Mouse (Mus musculus) MEL (cell line): ENCODE measurements at regions not wholly inside any gene's neighbourhood (a gene's known extent, or its start where the extent isn't known, plus 50 kb on each side); places are given as distances from the start of the nearest gene placed in this dataset.

Source experiments
- CTCF ChIP-seq, 3 experiments: IDR thresholded peaks in 2 of 3; conservative IDR thresholded peaks in 1 of 3; 2 replicates each; pipeline ENCODE4 v1.5.1; 2011 to 2012; ENCODE audit warnings: low read length in 3 of 3, low read depth in 2 of 3, mild to moderate bottlenecking in 2 of 3, improper control_type of control experiment in 1 of 3, inconsistent platforms in 1 of 3, mixed read lengths in 1 of 3, moderate library complexity in 1 of 3; ENCODE audit not compliant: control insufficient read depth in 1 of 3, insufficient read depth in 1 of 3, poor library complexity in 1 of 3, severe bottlenecking in 1 of 3
- GATA1 ChIP-seq: IDR thresholded peaks from 2 replicates; pipeline ENCODE4 v1.6.1; 2011; ENCODE audit warnings: low read depth, low read length, improper control_type of control experiment
- KAT2A ChIP-seq: conservative IDR thresholded peaks from 2 replicates; pipeline ENCODE4 v1.6.1; 2012; ENCODE audit warnings: low read depth, low read length, improper control_type of control experiment, inconsistent platforms
- MAFK ChIP-seq: IDR thresholded peaks from 2 replicates; pipeline ENCODE4 v1.6.1; 2011; ENCODE audit warnings: low read depth, mild to moderate bottlenecking, low read length, improper control_type of control experiment, borderline replicate concordance
- MEF2A ChIP-seq: IDR thresholded peaks from 2 replicates; pipeline ENCODE4 v1.6.1; 2014; ENCODE audit warnings: low read depth, mild to moderate bottlenecking, inconsistent platforms, low read length, improper control_type of control experiment; ENCODE audit not compliant: poor library complexity, insufficient replicate concordance, severe bottlenecking; ENCODE audit errors: extremely low read depth
- TAL1 ChIP-seq: IDR thresholded peaks from 2 replicates; pipeline ENCODE4 v1.6.1; 2012; ENCODE audit warnings: mild to moderate bottlenecking, inconsistent platforms, low read length, moderate library complexity, mixed read lengths

DNA sequence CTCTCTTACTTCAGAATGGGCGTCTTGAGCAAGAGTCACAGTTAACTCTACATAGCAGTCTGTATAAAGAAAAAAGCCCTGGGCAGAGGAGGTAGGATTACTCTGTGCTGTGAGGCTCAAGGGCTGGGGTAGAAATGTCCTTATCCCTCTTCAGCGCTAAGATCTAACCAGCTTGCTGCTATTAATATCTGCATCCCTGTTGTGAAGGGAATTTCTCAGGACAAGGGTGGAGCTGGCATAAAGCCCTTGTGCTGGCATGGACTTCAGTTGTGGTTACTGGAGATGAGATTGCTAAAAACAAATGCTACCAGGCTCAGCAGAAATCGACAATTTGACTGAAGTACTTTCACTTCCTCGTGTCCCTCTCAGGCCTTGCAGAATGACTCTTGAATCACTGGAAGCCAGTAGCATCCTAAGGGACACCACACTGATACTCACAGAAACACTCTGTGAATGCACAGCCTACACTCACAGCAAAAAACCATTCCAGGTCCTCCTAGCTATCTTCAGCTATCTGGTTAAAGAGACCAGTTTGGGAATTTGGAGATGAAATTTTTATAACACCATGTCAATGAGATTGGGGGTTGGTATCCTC is 185.1 kb upstream of the B3gat1 start:
- no peak for TF ChIP-seq GATA1
- TF ChIP-seq KAT2A, result no peak
- no peak for TF ChIP-seq MEF2A
- TF ChIP-seq CTCF (IDR thresholded peaks at IDR 0.05 in 2 of 3, conservative IDR thresholded peaks at IDR 0.05 in 1 of 3; ENCODE audit: control insufficient read depth in 1 of 3, insufficient read depth in 1 of 3, low read depth in 2 of 3, low read length in 3 of 3, poor library complexity in 1 of 3, severe bottlenecking in 1 of 3), result no peak
- no peak for TF ChIP-seq MAFK
- no peak for TF ChIP-seq TAL1
